Mouse (Mus musculus): ENCODE measurements around the gene Hps5.

DNA sequence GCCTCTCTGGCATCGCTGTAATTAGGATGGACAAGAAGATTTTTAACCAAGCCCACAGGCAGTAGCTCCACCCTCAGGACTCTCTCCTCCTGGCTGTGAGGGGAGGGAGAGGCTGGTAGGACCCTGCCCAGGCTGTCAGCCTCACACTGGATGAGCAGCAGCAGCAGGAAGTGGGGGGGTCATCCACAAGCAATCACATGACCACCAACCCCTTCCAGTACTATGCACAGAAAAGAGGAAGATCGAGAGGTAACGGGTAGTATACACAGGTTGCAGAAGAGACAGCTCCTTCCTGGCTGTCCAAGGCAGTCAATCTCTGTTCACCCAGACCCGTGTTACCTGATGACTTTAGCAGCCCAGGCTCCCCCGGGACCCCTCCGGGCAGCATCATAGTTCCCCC is 83.6 kb downstream of the Hps5 start:
- no peak for TF ChIP-seq CTCF (IDR thresholded peaks at IDR 0.05; ENCODE audit: low read depth, low read length)
- TF ChIP-seq POLR2A (IDR thresholded peaks at IDR 0.05; ENCODE audit: borderline replicate concordance, low read depth, low read length) = no peak
